Comparison of ENCODE assay signal across 10 mouse cellular contexts in genomic region chr17:78917696-78918095, GRCm38 (mm10). TPM values are rescaled to one million over a fixed set of nuclear protein-coding genes. Genes with fewer than 3 reads are reported as not detected.
DNase-seq lines count a peak whose midpoint lies in the region; ATAC-seq and TF ChIP-seq lines count a peak whose summit lies in the region.
"Had no signal": no experiment of that assay in that cellular context is flagged by ENCODE, and none has a peak within 500 bp of the region (broad histone marks: within the 10 kb centered on the region; RNA-seq: fewer than 3 reads in every experiment).

No protein-coding gene starts in this region.

- H3K4me3 ChIP-seq in kidney, embryonic 16.5 days (ENCODE audit: low read length): peak overlapping the region; percentile 91; the same call in 1 of the 2 replicates
- peak overlapping the region; percentile 68; the same call in 1 of the 2 replicates for H3K4me3 ChIP-seq in embryonic facial prominence, embryonic 15.5 days (replicated peaks)
- H3K4me3 ChIP-seq in intestine, embryonic 15.5 days (replicated peaks): no peak overlapping the region
- peak overlapping the region; percentile 71; the same call in 1 of the 2 replicates for H3K4me3 ChIP-seq in midbrain, postnatal 0 days (ENCODE audit: low read depth, low read length)

- no peak for TF ChIP-seq CTCF in midbrain, postnatal 0 days (IDR thresholded peaks at IDR 0.05)

- no peaks in the 10 kb centered on the region for H3K27me3 ChIP-seq in kidney, embryonic 16.5 days (ENCODE audit: insufficient read depth, low read length)
- no peaks in the 10 kb centered on the region for H3K27me3 ChIP-seq in embryonic facial prominence, embryonic 15.5 days
- H3K27me3 ChIP-seq in intestine, embryonic 15.5 days (replicated peaks): no peaks in the 10 kb centered on the region
- H3K27me3 ChIP-seq in midbrain, postnatal 0 days (ENCODE audit: insufficient read depth, low read length): no peaks in the 10 kb centered on the region

- no peak for ATAC-seq in kidney, embryonic 16.5 days (ENCODE audit: low FRiP score, low TSS enrichment)
- ATAC-seq in embryonic facial prominence, embryonic 15.5 days (ENCODE audit: insufficient number of reproducible peaks, low FRiP score, low TSS enrichment, low read depth): no peak
- ATAC-seq in intestine, embryonic 15.5 days: no peak
- no peak for ATAC-seq in midbrain, postnatal 0 days (ENCODE audit: low FRiP score)

- no peak overlapping the region for H3K27ac ChIP-seq in kidney, embryonic 16.5 days (ENCODE audit: low read length)
- 0 out of 2 replicates have a peak overlapping the region, but pooled peaks have one; percentile 85 for H3K27ac ChIP-seq in embryonic facial prominence, embryonic 15.5 days (replicated peaks)
- H3K27ac ChIP-seq in intestine, embryonic 15.5 days: no peak overlapping the region
- no peak overlapping the region for H3K27ac ChIP-seq in midbrain, postnatal 0 days (ENCODE audit: low read depth, low read length)

- no peaks in the 10 kb centered on the region for H3K9me3 ChIP-seq in kidney, embryonic 16.5 days (ENCODE audit: low read length)
- no peaks in the 10 kb centered on the region for H3K9me3 ChIP-seq in embryonic facial prominence, embryonic 15.5 days (replicated peaks)
- no peaks in the 10 kb centered on the region for H3K9me3 ChIP-seq in intestine, embryonic 15.5 days
- H3K9me3 ChIP-seq in midbrain, postnatal 0 days (ENCODE audit: low read length): no peaks in the 10 kb centered on the region

- H3K36me3 ChIP-seq in kidney, embryonic 16.5 days (ENCODE audit: insufficient read depth, low read length): peaks cover 30% of the 10 kb centered on the region
- H3K36me3 ChIP-seq in embryonic facial prominence, embryonic 15.5 days: peaks cover 38% of the 10 kb centered on the region
- H3K36me3 ChIP-seq in intestine, embryonic 15.5 days: peaks cover 17% of the 10 kb centered on the region
- peaks cover 23% of the 10 kb centered on the region for H3K36me3 ChIP-seq in midbrain, postnatal 0 days (ENCODE audit: insufficient read depth, low read length)

- 39% methylated on average over 6 of the region's 6 CpGs for WGBS in kidney, embryonic 16.5 days
- WGBS in embryonic facial prominence, embryonic 15.5 days: 42% methylated on average over 6 of the region's 6 CpGs
- 43% methylated on average over 6 of the region's 6 CpGs for WGBS in intestine, embryonic 15.5 days
- WGBS in midbrain, postnatal 0 days: 36% methylated on average over 6 of the region's 6 CpGs

- no peak for DNase-seq in kidney, postnatal 4 days
- no peak for DNase-seq in midbrain, postnatal 0 days (ENCODE audit: low spot score)
- no peak for DNase-seq in cerebellum, postnatal 25 days
- no peak for DNase-seq in urinary bladder, adult 2 months (ENCODE audit: low spot score)
- no peak for DNase-seq in ovary, postnatal 10 days (ENCODE audit: low spot score)
- DNase-seq: embryo, embryonic 11 days; retina, postnatal 1 day had no signal

- peak overlapping the region; percentile 91 for H3K9ac ChIP-seq in kidney, embryonic 16.5 days (replicated peaks; ENCODE audit: low read length)
- H3K9ac ChIP-seq in embryonic facial prominence, embryonic 15.5 days: no peak overlapping the region
- 0 out of 2 replicates have a peak overlapping the region, but pooled peaks have one; percentile 86 for H3K9ac ChIP-seq in intestine, embryonic 15.5 days
- peak overlapping the region; percentile 46 for H3K9ac ChIP-seq in midbrain, postnatal 0 days (replicated peaks; ENCODE audit: low read length, poor library complexity, severe bottlenecking)

- H3K4me1 ChIP-seq in kidney, embryonic 16.5 days (ENCODE audit: insufficient read depth, low read length): peaks cover 13% of the 10 kb centered on the region
- H3K4me1 ChIP-seq in embryonic facial prominence, embryonic 15.5 days: peaks cover 17% of the 10 kb centered on the region
- H3K4me1 ChIP-seq in intestine, embryonic 15.5 days (replicated peaks): peaks cover 9% of the 10 kb centered on the region
- 0 out of 2 replicates have a peak, but pooled peaks cover 6% of the 10 kb centered on the region for H3K4me1 ChIP-seq in midbrain, postnatal 0 days (ENCODE audit: insufficient read depth, low read length)

- peak overlapping the region; percentile 88 for H3K4me2 ChIP-seq in kidney, embryonic 16.5 days (replicated peaks; ENCODE audit: low read depth, low read length)
- H3K4me2 ChIP-seq in embryonic facial prominence, embryonic 15.5 days (replicated peaks): peak overlapping the region; percentile 75
- peak overlapping the region; percentile 81 for H3K4me2 ChIP-seq in intestine, embryonic 15.5 days (replicated peaks)
- H3K4me2 ChIP-seq in midbrain, postnatal 0 days (ENCODE audit: low read depth, low read length, poor library complexity, severe bottlenecking): peak overlapping the region; percentile 78

RNA-seq across cellular contexts. Expression of gene Cebpzos, which starts 1.4 kb away (rescaled TPM):
- polyA plus RNA-seq in kidney, embryonic 16.5 days (2015; fragmentation: Nextera tagmentation; extraction: Ambion mirVana): 96.5 and 98.1 TPM in 2 replicates
- polyA plus RNA-seq in embryonic facial prominence, embryonic 15.5 days (2015; fragmentation: Nextera tagmentation; extraction: Ambion mirVana): 93.6 and 107 TPM in 2 replicates
- 111 and 117 TPM in 2 replicates for polyA plus RNA-seq in intestine, embryonic 15.5 days (2015; fragmentation: Nextera tagmentation; extraction: Ambion mirVana)
- 17.6 and 25.4 TPM in 2 replicates for total RNA-seq in midbrain, postnatal 0 days (2014; rRNA removed)
- 132 TPM in 2 replicates for polyA plus RNA-seq in midbrain, postnatal 0 days (2015; fragmentation: Nextera tagmentation; extraction: Ambion mirVana)
- 30.3 and 37.0 TPM in 2 replicates for polyA plus RNA-seq in urinary bladder, adult 2 months (2012; rRNA removed)

RNA-seq across cellular contexts. Expression of gene Sult6b1, which starts 10.9 kb away (rescaled TPM):
- polyA plus RNA-seq in kidney, embryonic 16.5 days (2015; fragmentation: Nextera tagmentation; extraction: Ambion mirVana): 0.23 TPM in 1 of 2 replicates, not detected in the other
- 0.33 and 0.35 TPM in 2 replicates for polyA plus RNA-seq in embryonic facial prominence, embryonic 15.5 days (2015; fragmentation: Nextera tagmentation; extraction: Ambion mirVana)
- 0.08 and 0.11 TPM in 2 replicates for polyA plus RNA-seq in intestine, embryonic 15.5 days (2015; fragmentation: Nextera tagmentation; extraction: Ambion mirVana)
- not detected in 2 replicates for total RNA-seq in midbrain, postnatal 0 days (2014; rRNA removed)
- polyA plus RNA-seq in midbrain, postnatal 0 days (2015; fragmentation: Nextera tagmentation; extraction: Ambion mirVana): not detected in 2 replicates
- polyA plus RNA-seq in urinary bladder, adult 2 months (2012; rRNA removed): not detected in 2 replicates

RNA-seq across cellular contexts. Expression of gene Cebpz, which starts 19.2 kb away (rescaled TPM):
- polyA plus RNA-seq in kidney, embryonic 16.5 days (2015; fragmentation: Nextera tagmentation; extraction: Ambion mirVana): 46.8 and 56.7 TPM in 2 replicates
- polyA plus RNA-seq in embryonic facial prominence, embryonic 15.5 days (2015; fragmentation: Nextera tagmentation; extraction: Ambion mirVana): 57.6 and 57.9 TPM in 2 replicates
- polyA plus RNA-seq in intestine, embryonic 15.5 days (2015; fragmentation: Nextera tagmentation; extraction: Ambion mirVana): 54.2 and 65.3 TPM in 2 replicates
- 18.4 and 20.9 TPM in 2 replicates for total RNA-seq in midbrain, postnatal 0 days (2014; rRNA removed)
- polyA plus RNA-seq in midbrain, postnatal 0 days (2015; fragmentation: Nextera tagmentation; extraction: Ambion mirVana): 43.3 and 46.2 TPM in 2 replicates
- polyA plus RNA-seq in urinary bladder, adult 2 months (2012; rRNA removed): 15.1 and 19.2 TPM in 2 replicates

RNA-seq across cellular contexts. Expression of gene Ndufaf7, which starts 19.2 kb away (rescaled TPM):
- polyA plus RNA-seq in kidney, embryonic 16.5 days (2015; fragmentation: Nextera tagmentation; extraction: Ambion mirVana): 64.4 and 66.3 TPM in 2 replicates
- polyA plus RNA-seq in embryonic facial prominence, embryonic 15.5 days (2015; fragmentation: Nextera tagmentation; extraction: Ambion mirVana): 53.3 and 56.1 TPM in 2 replicates
- 55.2 and 55.9 TPM in 2 replicates for polyA plus RNA-seq in intestine, embryonic 15.5 days (2015; fragmentation: Nextera tagmentation; extraction: Ambion mirVana)
- 27.5 and 29.9 TPM in 2 replicates for total RNA-seq in midbrain, postnatal 0 days (2014; rRNA removed)
- 56.4 and 61.6 TPM in 2 replicates for polyA plus RNA-seq in midbrain, postnatal 0 days (2015; fragmentation: Nextera tagmentation; extraction: Ambion mirVana)
- polyA plus RNA-seq in urinary bladder, adult 2 months (2012; rRNA removed): 28.1 and 29.5 TPM in 2 replicates

RNA-seq across cellular contexts. Expression of gene Eif2ak2, which starts 35.3 kb away (rescaled TPM):
- polyA plus RNA-seq in kidney, embryonic 16.5 days (2015; fragmentation: Nextera tagmentation; extraction: Ambion mirVana): 8.8 and 9.6 TPM in 2 replicates
- 9.4 and 11.3 TPM in 2 replicates for polyA plus RNA-seq in embryonic facial prominence, embryonic 15.5 days (2015; fragmentation: Nextera tagmentation; extraction: Ambion mirVana)
- polyA plus RNA-seq in intestine, embryonic 15.5 days (2015; fragmentation: Nextera tagmentation; extraction: Ambion mirVana): 16.1 and 17.7 TPM in 2 replicates
- total RNA-seq in midbrain, postnatal 0 days (2014; rRNA removed): 3.3 and 4.0 TPM in 2 replicates
- 3.1 and 4.0 TPM in 2 replicates for polyA plus RNA-seq in midbrain, postnatal 0 days (2015; fragmentation: Nextera tagmentation; extraction: Ambion mirVana)
- 7.9 and 13.0 TPM in 2 replicates for polyA plus RNA-seq in urinary bladder, adult 2 months (2012; rRNA removed)
